Mouse (Mus musculus) cerebellum, adult 8-10 months (tissue): Measurements from ENCODE around the gene Olfr467.
"Not testable (repeated sequence)": the region's sequence is repeated elsewhere in the genome, so short reads cannot be mapped to it uniquely, and the experiment has no call there.

Experiments used
- DNase-seq: peaks from one replicate; pipeline ENCODE4 v3.0.0; 2022

The Olfr467 gene

GRCm38 (mm10) chr7:107811963-107812362, at the start of gene Olfr467:
Gene Olfr467 (plus strand): TSS chr7:107812263.
- no peak for DNase-seq

- no peak for DNase-seq
Observed at GRCm38 (mm10) chr7:107770812-107771211, 41.3 kb upstream of the Olfr467 start.

- no peak for DNase-seq
Observed at GRCm38 (mm10) chr7:107778216-107778615, 33.8 kb upstream of the Olfr467 start.

GRCm38 (mm10) chr7:107779611-107780010, 32.5 kb upstream of the Olfr467 start:
- no peak for DNase-seq

GRCm38 (mm10) chr7:107787977-107788620, 24.0 kb upstream of the Olfr467 start:
- no peak for DNase-seq

- DNase-seq: no peak
Observed at GRCm38 (mm10) chr7:107796500-107796899, 15.6 kb upstream of the Olfr467 start.

- DNase-seq: no peak
Observed at GRCm38 (mm10) chr7:107801108-107801507, 11.0 kb upstream of the Olfr467 start, which contains the start of gene Ovch2. Gene Ovch2 (minus strand): TSS chr7:107801208.

- no peak for DNase-seq
Observed at GRCm38 (mm10) chr7:107802138-107802537, 9.9 kb upstream of the Olfr467 start.

- no peak for DNase-seq
Observed at GRCm38 (mm10) chr7:107819442-107819841, 7.4 kb downstream of the Olfr467 start.

- not testable (repeated sequence) for DNase-seq
Observed at GRCm38 (mm10) chr7:107823867-107824266, 11.8 kb downstream of the Olfr467 start.

GRCm38 (mm10) chr7:107825441-107825840, 13.4 kb downstream of the Olfr467 start, which contains the start of gene Olfr469:
Gene Olfr469 (minus strand): TSS chr7:107825541.
- DNase-seq: not testable (repeated sequence)

- DNase-seq: no peak
Observed at GRCm38 (mm10) chr7:107841719-107842118, 29.7 kb downstream of the Olfr467 start.

- not testable (repeated sequence) for DNase-seq
Observed at GRCm38 (mm10) chr7:107847390-107847789, 35.3 kb downstream of the Olfr467 start, which contains the start of gene Olfr470. Gene Olfr470 (minus strand): TSS chr7:107847490.
